Mouse (Mus musculus): ENCODE results near the gene Olfr509.
"Not testable (repeated sequence)": the region's sequence is repeated elsewhere in the genome, so short reads cannot be mapped to it uniquely, and the experiment has no call there.

The Olfr509 gene

DNA sequence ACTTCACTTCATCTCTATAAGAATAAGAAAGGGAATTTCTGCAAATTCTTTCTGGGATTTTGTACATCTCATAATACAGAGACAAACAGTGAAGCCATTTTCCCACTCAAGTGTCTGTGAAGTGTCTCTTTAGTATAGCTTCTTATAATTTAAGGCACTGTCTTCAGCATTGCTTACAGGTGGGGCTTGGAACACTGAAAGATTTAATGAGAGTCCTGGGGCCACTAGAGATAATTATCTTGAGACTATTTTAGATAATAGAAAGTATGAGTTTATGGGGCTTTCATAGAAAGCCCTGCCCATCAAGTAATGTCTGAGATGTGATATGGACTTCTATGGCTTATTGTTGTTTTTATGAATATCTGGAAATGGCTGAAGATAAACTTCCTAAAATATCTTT, at the start of gene Olfr509:
Olfr509 (minus strand) TSS at position 101 of the 400 bp plus-strand sequence.
- no peak for DNase-seq (ENCODE audit: low spot score)

DNA sequence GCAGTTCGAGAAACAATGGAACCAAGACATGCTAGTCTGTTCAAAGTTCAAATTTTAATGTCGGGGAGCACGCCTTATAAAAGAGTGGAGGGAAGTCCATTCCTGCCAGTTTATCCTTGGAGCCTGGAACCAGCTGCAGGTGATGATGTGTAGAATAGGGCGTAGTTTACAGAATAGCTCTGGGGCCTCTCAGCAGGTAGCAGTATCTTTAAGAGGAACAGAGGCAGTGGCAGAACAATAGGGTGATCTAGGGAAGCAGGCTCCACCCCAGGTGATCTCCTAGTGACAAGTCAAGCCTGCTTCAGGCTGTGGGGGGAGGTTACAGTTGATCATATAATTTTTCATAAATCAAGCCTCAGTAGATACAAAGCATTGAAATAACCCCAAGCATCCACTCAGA, 27.2 kb upstream of the Olfr509 start:
- no peak for DNase-seq (ENCODE audit: low spot score)

DNA sequence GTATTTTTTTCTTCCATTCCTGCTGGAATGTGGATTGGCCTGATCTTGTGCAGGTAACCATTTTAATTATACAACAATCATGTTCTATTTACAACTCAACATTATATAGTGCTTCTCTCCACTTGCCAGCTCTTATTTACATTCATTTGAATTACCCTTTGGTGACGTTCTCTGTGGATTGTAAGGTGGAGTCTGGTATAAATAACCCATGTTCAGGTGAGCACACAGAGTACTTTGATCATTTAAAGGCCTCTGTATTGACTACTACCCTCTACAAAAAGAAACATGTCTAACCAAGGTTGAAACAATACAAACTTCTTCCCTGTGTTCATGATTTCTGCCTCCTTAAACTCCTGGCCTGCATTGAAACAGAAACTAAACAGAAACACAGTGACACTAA, 19.4 kb upstream of the Olfr509 start:
- DNase-seq (ENCODE audit: low spot score), result no peak

DNA sequence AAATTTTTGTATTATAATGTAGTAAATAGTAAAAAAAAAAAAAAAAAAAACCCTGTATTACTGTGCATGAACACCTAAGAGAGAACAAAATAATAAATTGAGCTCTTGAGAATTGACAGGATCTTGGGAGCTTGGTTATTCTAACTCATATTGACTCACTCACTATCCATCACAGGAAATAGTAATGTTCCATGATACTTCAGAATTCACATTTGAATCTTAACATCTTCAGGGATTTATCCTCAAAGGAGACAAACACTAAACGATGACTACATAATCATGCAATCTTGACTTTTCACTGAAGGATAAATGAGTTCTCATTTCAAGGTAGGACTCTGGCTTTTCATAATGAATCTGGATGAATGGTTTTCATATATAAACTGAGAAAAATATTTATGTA, 14.4 kb upstream of the Olfr509 start, which contains the start of gene Olfr510:
Olfr510 (plus strand) TSS at position 301 of the 400 bp plus-strand sequence.
- DNase-seq (ENCODE audit: low spot score), result no peak

GRCm38 (mm10) chr7:108662419-108662818, 10.7 kb upstream of the Olfr509 start:
- DNase-seq (ENCODE audit: low spot score), result no peak

- no peak for DNase-seq (ENCODE audit: low spot score)
Measured at GRCm38 (mm10) chr7:108629694-108630093, 22.0 kb downstream of the Olfr509 start, which contains the start of gene Olfr508. Olfr508 (plus strand) TSS chr7:108629994.

GRCm38 (mm10) chr7:108621514-108621913, 30.2 kb downstream of the Olfr509 start, which contains the start of gene Olfr507:
Olfr507 (plus strand) TSS chr7:108621814.
- DNase-seq (ENCODE audit: low spot score), result no peak

- not testable (repeated sequence) for DNase-seq (ENCODE audit: low spot score)
Measured at GRCm38 (mm10) chr7:108616781-108617180, 34.9 kb downstream of the Olfr509 start.

DNA sequence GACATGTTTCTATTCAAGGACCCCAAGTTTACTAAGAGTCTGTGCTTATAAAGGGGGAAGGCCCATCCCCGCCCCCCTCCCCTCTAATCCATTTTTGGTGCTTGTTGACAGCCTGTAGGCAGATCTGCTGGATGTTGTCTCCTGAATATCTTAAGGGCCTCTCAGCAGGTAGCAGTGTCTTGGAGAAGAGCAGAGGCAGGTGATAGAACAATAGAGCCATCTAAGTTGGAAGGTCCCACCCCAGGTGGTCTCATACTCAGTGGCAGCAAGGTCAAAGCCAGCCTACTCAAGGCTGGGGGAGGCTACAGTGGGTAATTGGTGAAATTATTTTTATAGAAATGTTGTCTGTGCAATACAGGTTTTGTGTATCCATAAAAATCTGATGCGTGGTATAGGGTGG, 37.6 kb downstream of the Olfr509 start:
- DNase-seq (ENCODE audit: low spot score), result no peak

DNA sequence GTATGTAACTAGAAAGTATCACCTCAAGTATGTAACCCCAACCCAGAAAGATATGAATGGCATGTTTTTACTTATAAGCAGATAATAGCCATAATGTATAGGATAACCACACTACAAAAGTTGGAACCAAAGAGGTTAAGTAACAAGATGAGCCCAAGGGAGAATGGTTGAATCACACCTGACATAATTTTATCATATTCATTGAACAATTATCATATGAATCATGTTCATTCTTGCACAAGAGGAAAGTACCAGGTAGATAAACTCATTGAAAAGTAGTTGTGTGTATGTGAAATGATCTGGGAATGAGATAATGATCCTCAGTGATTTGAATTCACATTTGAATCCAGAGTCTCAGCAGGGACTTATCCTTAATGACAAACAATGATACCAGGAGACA, 41.2 kb downstream of the Olfr509 start, which contains the start of gene Olfr506:
Olfr506 (plus strand) TSS at position 301 of the 400 bp plus-strand sequence.
- no peak for DNase-seq (ENCODE audit: low spot score)

GRCm38 (mm10) chr7:108601916-108602315, 49.8 kb downstream of the Olfr509 start:
- DNase-seq (ENCODE audit: low spot score), result not testable (repeated sequence)
